Mouse (Mus musculus) kidney, embryonic 14.5 days (tissue): ENCODE data around the gene Rasal1. TPM values are rescaled to one million over a fixed set of nuclear protein-coding genes. Genes with fewer than 3 reads are reported as not detected.

Experiments
- ATAC-seq: fragments of 200-750 bp; cut with Nextera tagmentation; 2 replicates; pipeline ENCODE4 v1.8.0; 2017; ENCODE audit warnings: moderate number of reproducible peaks, mild to moderate bottlenecking, moderate TSS enrichment, moderate library complexity; ENCODE audit not compliant: low FRiP score, low TSS enrichment
- H3K27ac ChIP-seq: fragments of 300-500 bp; sonication (generic); 2 replicates; pipeline ENCODE4 v1.5.1; 2014; ENCODE audit warnings: low read depth, mild to moderate bottlenecking, low read length, moderate library complexity, mixed read lengths
- H3K27me3 ChIP-seq: fragments of 300-500 bp; sonication (generic); 2 replicates; pipeline ENCODE4 v1.6.1; 2014; ENCODE audit warnings: mild to moderate bottlenecking, low read length; ENCODE audit not compliant: control insufficient read depth, insufficient read depth
- H3K36me3 ChIP-seq: fragments of 300-500 bp; sonication (generic); 2 replicates; pipeline ENCODE4 v1.6.1; 2014; ENCODE audit warnings: low read length, mixed read lengths; ENCODE audit not compliant: control insufficient read depth, insufficient read depth
- H3K4me1 ChIP-seq: fragments of 300-500 bp; sonication (generic); 2 replicates; pipeline ENCODE4 v1.6.1; 2014; ENCODE audit warnings: low read length, mixed read lengths; ENCODE audit not compliant: control insufficient read depth, insufficient read depth
- H3K4me2 ChIP-seq: fragments of 300-500 bp; sonication (generic); replicated peaks from 2 replicates; pipeline ENCODE4 v1.6.1; 2014; ENCODE audit warnings: low read depth, mild to moderate bottlenecking, low read length
- H3K4me3 ChIP-seq: fragments of 300-500 bp; sonication (generic); 2 replicates; pipeline ENCODE4 v1.5.1; 2014; ENCODE audit warnings: mild to moderate bottlenecking, low read length
- H3K9ac ChIP-seq: fragments of 300-500 bp; sonication (generic); 2 replicates; pipeline ENCODE4 v1.6.1; 2014; ENCODE audit warnings: low read depth, mild to moderate bottlenecking, low read length, moderate library complexity
- H3K9me3 ChIP-seq: fragments of 300-500 bp; sonication (generic); 2 replicates; pipeline ENCODE4 v1.6.1; 2016; ENCODE audit warnings: low read length; ENCODE audit not compliant: control insufficient read depth
- WGBS: fragments of 180-500 bp; shearing (Covaris S2); extraction: QIAGEN DNeasy Blood & Tissue Kit; methylation state at CpG from one replicate; pipeline ENCODE4 v1.1.7; 2014; 5-methylcytosine and 5-hydroxymethylcytosine counted together
- polyA plus RNA-seq: library from polyadenylated mRNA; unstranded; fragments of >200 nt; fragmentation: Nextera tagmentation; extraction: Ambion mirVana; gene quantifications from 2 replicates; pipeline ENCODE4 v1.2.1, GENCODE M21; 2014

Gene Rasal1
- polyA plus RNA-seq, 1 experiment from 2014 or later = 0.23 TPM

DNA sequence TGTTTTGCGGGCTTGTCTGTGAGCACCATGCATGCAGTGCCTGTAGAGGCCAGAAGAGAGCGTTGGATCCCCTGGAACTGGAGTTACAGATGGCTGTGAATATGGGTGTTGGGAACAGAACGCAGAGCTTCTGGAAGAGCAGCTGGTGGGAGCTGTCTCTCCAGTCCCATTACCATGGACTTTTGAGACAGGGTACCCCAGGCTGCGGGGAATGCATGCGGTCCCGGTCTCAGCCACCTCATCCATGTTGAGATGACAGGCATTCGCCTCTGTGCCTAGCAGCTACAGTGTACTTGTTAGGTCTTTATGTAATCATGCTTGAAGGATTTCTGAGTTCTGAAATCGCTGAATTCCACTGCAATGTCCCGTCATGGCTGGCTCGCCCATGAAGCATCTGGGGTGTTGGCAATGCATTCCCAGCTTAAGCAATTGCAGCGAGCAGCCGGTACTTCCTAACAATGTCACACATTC, 7.7 kb downstream of the Rasal1 start:
- ATAC-seq = no peak
- 86% methylated on average over 12 of the region's 12 CpGs for WGBS
- H3K27ac ChIP-seq = no peak overlapping the region

DNA sequence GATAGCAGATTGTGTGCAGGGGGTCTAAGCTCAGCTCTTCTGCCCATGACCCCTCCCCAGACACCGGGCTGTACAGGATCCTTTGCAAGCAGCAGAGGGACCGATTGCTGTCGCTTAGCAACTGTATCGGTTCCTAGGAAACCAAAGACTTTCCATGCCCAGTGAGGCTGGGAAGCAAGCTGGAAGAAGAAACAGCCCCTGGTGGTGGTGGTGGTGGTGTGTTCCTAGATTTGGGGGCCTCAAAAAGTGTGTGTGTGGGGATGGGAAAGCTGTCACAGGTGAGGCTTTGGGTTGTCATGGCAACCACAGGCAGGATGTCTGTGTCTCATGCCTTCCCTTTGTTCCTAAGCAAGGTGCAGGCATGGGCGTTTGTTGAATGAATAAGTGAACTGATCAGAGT, 12.2 kb downstream of the Rasal1 start:
- Histone ChIP-seq H3K9me3 (no peaks in the 10 kb centered on the region), H3K36me3 (no peaks in the 10 kb centered on the region), H3K4me3 (no peak overlapping the region), H3K27ac (no peak overlapping the region), H3K27me3 (no peaks in the 10 kb centered on the region), H3K4me2 (no peak overlapping the region), H3K9ac (no peak overlapping the region), H3K4me1 (no peaks in the 10 kb centered on the region)
- 57% methylated on average over 5 of the region's 5 CpGs for WGBS
- no peak for ATAC-seq

More for the DNA sequence above, 7.7 kb downstream of the Rasal1 start:
- Histone ChIP-seq H3K9ac (no peak overlapping the region), H3K4me2 (no peak overlapping the region), H3K9me3 (no peaks in the 10 kb centered on the region), H3K4me3 (no peak overlapping the region), H3K36me3 (no peaks in the 10 kb centered on the region), H3K27me3 (no peaks in the 10 kb centered on the region), H3K4me1 (no peaks in the 10 kb centered on the region)

DNA sequence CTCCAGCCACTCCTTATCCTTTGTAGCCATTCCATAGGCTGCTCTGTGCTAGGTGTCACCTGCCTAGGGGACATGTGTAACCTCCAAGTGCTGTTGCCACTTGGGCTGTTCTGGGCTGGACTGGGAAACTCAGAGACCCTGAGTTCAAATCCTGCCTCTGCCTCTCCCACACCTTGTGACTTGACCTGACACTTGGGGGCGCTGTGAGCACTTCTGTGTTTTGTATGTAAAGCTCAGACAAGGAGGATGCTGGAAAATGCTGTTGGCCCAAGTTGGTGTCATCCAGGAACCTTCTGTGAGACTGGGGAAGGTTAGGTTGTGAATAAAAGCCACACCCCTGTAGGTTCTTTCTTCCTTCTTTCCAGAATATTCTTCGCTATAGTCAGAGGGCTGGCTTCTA, 16.3 kb downstream of the Rasal1 start:
- H3K4me1 ChIP-seq = no peaks in the 10 kb centered on the region
- no peaks in the 10 kb centered on the region for H3K36me3 ChIP-seq
- no peaks in the 10 kb centered on the region; the same call in 1 of the 2 replicates for H3K27me3 ChIP-seq
- 56% methylated on average over 2 of the region's 2 CpGs for WGBS
- no peak for ATAC-seq
- no peak overlapping the region for H3K4me3 ChIP-seq
- H3K9me3 ChIP-seq = no peaks in the 10 kb centered on the region
- H3K9ac ChIP-seq = no peak overlapping the region
- H3K27ac ChIP-seq = no peak overlapping the region
- H3K4me2 ChIP-seq = no peak overlapping the region

DNA sequence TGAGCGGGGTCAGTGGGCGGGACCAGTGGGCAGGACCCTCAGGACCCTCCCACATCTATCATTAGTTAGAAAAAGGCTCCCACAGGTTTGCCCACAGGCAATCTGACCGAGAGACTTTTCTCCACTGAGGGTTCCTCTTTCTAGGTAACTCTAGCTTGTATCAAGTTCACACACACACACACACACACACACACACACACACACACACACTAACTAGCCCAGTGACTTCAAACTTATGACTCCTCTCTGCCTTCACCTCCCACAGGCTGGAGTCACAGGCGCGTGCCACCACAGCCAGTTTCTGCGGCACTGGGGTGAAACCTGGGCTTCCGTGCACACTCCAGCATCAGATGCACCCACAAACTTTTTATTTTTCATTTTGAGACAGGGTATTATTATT, 20.1 kb downstream of the Rasal1 start:
- Histone ChIP-seq H3K27me3 (no peaks in the 10 kb centered on the region; the same call in 1 of the 2 replicates), H3K9me3 (no peaks in the 10 kb centered on the region), H3K4me1 (no peaks in the 10 kb centered on the region), H3K9ac (no peak overlapping the region), H3K27ac (no peak overlapping the region), H3K4me3 (no peak overlapping the region), H3K4me2 (no peak overlapping the region), H3K36me3 (no peaks in the 10 kb centered on the region)
- ATAC-seq = no peak
- WGBS = 70% methylated on average over 7 of the region's 7 CpGs

DNA sequence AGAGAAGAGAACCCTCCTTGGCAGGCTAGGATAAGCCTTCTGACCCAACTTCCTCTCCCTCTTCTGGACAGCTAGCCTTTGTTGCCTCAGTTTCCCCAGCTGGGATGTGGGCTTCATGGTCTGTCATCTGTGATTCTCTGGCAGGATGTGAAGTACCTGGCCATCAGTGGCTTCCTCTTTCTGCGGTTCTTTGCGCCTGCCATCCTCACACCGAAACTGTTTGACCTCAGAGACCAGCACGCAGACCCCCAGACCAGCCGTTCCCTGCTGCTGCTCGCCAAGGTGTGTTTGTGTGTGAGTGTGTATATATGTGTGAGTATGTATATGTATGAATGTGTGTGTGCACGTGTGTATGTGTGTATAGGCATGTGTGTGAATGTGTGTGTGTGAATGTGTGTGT, 21.5 kb downstream of the Rasal1 start:
- WGBS = 88% methylated on average over 7 of the region's 7 CpGs
- H3K36me3 ChIP-seq = no peaks in the 10 kb centered on the region
- ATAC-seq = no peak
- H3K4me2 ChIP-seq = no peak overlapping the region
- H3K27me3 ChIP-seq = no peaks in the 10 kb centered on the region; the same call in 1 of the 2 replicates
- H3K4me3 ChIP-seq = no peak overlapping the region
- no peaks in the 10 kb centered on the region for H3K4me1 ChIP-seq
- no peaks in the 10 kb centered on the region for H3K9me3 ChIP-seq
- H3K27ac ChIP-seq = no peak overlapping the region
- H3K9ac ChIP-seq = no peak overlapping the region

DNA sequence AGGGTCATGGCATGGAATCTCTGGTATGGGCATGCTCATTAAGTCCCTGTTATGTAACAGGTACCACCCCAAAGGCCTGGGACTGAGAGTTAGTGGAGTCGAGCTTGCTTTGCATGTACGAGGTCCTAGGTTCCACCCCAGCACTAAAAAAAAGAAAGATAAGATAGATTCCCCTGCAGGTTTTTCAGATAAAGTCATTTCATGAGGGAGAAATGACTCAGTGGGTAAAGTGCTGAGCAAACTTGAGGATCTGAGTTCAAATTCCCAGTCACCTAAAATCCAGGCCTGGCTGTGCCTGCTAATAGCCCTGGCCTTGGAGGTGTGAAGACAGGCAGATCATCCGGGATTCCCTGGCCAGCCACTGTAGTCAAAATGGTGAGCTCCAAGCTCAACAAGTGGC, 23.3 kb downstream of the Rasal1 start:
- no peak overlapping the region for H3K4me3 ChIP-seq
- WGBS = 83% methylated on average over 3 of the region's 3 CpGs
- no peaks in the 10 kb centered on the region for H3K27me3 ChIP-seq
- no peaks in the 10 kb centered on the region for H3K36me3 ChIP-seq
- ATAC-seq = no peak
- no peaks in the 10 kb centered on the region for H3K9me3 ChIP-seq
- H3K4me1 ChIP-seq = no peaks in the 10 kb centered on the region
- H3K4me2 ChIP-seq = no peak overlapping the region
- no peak overlapping the region for H3K9ac ChIP-seq
- H3K27ac ChIP-seq = no peak overlapping the region

DNA sequence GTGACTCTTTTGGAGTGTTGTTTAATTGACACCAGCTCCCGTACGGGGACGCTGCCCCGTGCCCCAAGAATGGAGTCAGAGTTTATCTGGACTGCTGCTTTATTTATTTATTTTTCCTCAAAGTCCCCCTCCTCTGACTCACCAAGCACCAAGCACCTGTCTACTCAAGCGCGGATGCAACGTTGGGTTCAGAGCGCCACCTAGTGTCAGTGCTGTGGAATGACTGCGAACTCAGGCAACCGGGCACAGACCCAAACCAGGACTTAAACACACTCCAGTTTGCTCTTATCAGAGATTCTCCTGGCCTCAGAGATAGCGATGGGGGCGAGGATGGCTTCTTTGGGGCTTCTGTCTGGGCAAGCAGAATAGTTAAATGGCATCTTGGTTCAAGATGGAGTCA, 25.0 kb downstream of the Rasal1 start:
- no peak overlapping the region for H3K27ac ChIP-seq
- H3K4me1 ChIP-seq = no peaks in the 10 kb centered on the region
- no peaks in the 10 kb centered on the region for H3K9me3 ChIP-seq
- WGBS = 5% methylated on average over 12 of the region's 12 CpGs
- ATAC-seq = no peak
- H3K4me2 ChIP-seq = no peak overlapping the region
- no peak overlapping the region for H3K4me3 ChIP-seq
- no peak overlapping the region for H3K9ac ChIP-seq
- no peaks in the 10 kb centered on the region for H3K27me3 ChIP-seq
- no peaks in the 10 kb centered on the region for H3K36me3 ChIP-seq

DNA sequence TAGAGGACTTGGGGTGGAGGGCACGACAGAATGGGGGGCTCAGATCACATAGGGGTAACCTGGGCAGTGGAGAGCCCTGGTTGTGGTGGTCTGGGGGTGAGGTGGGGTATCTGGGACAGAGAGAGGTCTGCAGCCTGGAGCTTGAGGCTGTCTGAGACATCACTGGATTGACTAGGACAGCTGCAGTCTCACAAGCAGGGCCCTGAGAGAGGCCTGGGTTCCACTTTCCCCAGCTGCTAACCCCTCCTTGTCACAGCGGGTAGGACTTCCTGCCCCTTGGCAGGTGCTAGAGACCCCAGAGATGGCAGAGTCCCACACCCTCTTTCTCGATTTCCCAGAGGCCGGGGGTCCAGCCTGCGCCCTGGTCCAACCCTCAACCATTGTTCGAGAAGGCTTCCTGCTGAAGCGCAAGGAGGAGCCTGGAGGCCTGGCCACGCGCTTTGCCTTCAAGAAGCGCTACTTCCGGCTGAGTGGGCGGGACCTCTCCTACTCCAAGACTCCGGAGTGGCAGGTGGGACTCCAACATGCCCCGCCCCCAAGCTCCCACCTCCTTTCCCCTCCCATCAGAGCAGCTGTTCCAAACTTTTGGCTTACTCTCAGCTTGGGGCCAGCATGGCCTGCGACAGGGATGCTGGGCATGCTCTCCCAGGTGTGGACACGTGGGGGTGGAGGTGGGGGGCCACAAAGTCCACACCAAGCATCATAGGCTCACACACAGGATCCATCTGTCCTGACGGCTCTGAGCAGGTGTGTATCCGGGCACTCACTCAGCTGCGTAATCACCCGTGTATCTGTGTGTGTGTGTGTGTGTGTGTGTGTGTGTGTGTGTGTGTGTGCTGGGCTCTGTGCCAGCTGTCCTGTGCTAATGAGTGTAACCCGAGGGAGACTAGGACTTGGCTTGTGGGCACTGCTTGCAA, 25.9 kb downstream of the Rasal1 start:
- Histone ChIP-seq H3K4me2 (peak overlapping the region; percentile 2; the same call in 1 of the 2 replicates), H3K36me3 (no peaks in the 10 kb centered on the region), H3K9me3 (no peaks in the 10 kb centered on the region), H3K9ac (no peak overlapping the region), H3K27ac (no peak overlapping the region), H3K4me3 (no peak overlapping the region), H3K27me3 (peaks cover 2% of the 10 kb centered on the region; the same call in 1 of the 2 replicates), H3K4me1 (peaks cover 5% of the 10 kb centered on the region; the same call in 1 of the 2 replicates)
- WGBS = 34% methylated on average over 21 of the region's 21 CpGs
- ATAC-seq = peak; percentile 43

DNA sequence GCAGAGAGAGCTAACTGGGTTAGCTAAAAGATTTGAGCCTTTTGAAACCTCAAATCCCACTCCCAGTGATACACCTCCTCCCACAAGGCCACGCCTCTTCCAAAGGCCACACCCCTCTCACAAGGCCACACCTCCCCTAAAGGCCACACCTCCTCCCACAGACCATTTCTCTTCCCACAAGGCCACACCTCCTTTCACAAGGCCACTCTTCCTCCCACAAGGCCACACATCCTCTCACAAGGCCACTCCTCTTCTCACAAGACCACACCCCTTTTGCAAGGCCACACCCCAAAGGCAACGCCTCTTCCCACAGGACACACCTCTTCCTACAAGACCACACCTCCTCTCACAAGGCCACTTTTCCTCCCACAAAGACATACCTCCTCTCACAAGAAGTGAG, 28.9 kb downstream of the Rasal1 start:
- Histone ChIP-seq H3K36me3 (no peaks in the 10 kb centered on the region), H3K27me3 (peaks cover 5% of the 10 kb centered on the region), H3K9ac (no peak overlapping the region), H3K9me3 (no peaks in the 10 kb centered on the region), H3K4me3 (no peak overlapping the region), H3K27ac (no peak overlapping the region), H3K4me1 (peaks cover 14% of the 10 kb centered on the region; the same call in 1 of the 2 replicates), H3K4me2 (no peak overlapping the region)
- ATAC-seq = no peak
- 23% methylated on average over 2 of the region's 2 CpGs for WGBS
